Mouse (Mus musculus) brain, embryonic 14.5 days (tissue): ENCODE results near the gene Fdx1. TPM values are rescaled to one million over a fixed set of nuclear protein-coding genes. Genes with fewer than 3 reads are reported as not detected.

ENCODE experiments used
- DNase-seq: peaks from one replicate; pipeline ENCODE4 v3.0.0-alpha.2; 2011; ENCODE audit warnings: low read depth
- CTCF ChIP-seq: fragments of 200-500 bp; IDR thresholded peaks from 2 replicates; pipeline ENCODE4 v1.5.1; 2012; ENCODE audit warnings: inconsistent platforms, mild to moderate bottlenecking, moderate library complexity, borderline replicate concordance; ENCODE audit not compliant: insufficient read depth, insufficient read length; ENCODE audit errors: extremely low read depth
- POLR2A ChIP-seq: fragments of 200-500 bp; IDR thresholded peaks from 2 replicates; pipeline ENCODE4 v1.6.1; 2012; ENCODE audit warnings: mild to moderate bottlenecking, inconsistent platforms, borderline replicate concordance; ENCODE audit not compliant: poor library complexity, insufficient read depth, insufficient read length, severe bottlenecking; ENCODE audit errors: extremely low read depth
- polyA plus RNA-seq: library from polyadenylated mRNA; depleted of rRNA; stranded (reverse); fragments of >200 nt; gene quantifications from 2 replicates; pipeline ENCODE4 v1.2.3, GENCODE M21; 2012; rRNA removed

Gene Fdx1
- 22.4 and 29.1 TPM in 2 replicates for polyA plus RNA-seq

- peak; percentile 73 for DNase-seq
- TF ChIP-seq POLR2A (peak; percentile 27; the same call in 1 of the 2 replicates), CTCF (no peak)
These were observed at the start of gene Fdx1 for GRCm38 (mm10) chr9:51962975-51963701. TSS of gene Fdx1 (minus strand) at chr9:51963556.

GRCm38 (mm10) chr9:52012781-52013436, 49.6 kb upstream of the Fdx1 start:
- no peak for DNase-seq
- TF ChIP-seq CTCF (no peak), POLR2A (no peak)

DNA sequence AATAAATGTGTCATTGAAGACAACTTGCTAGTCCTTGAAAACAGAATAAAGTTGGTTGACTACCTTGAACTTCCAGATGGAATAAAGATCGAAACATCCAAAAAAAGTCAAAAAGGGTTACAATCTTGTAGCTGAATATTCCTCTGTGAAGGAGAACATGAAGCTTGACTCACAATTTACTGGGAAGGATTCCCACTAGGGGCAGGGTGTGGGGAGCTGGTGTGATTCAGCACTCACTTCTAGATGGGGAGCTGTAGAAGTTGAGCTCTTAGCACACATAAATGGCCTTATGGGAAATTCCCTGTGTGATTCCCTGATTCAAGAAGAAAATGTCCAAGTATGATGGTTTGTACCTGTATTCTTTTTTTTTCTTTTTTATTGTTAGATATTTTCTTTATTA, 49.0 kb upstream of the Fdx1 start:
- no peak for TF ChIP-seq POLR2A
- TF ChIP-seq CTCF: no peak
- no peak for DNase-seq

- TF ChIP-seq CTCF: no peak
- TF ChIP-seq POLR2A: no peak
- DNase-seq: no peak
These were observed 45.2 kb upstream of the Fdx1 start for GRCm38 (mm10) chr9:52008511-52008910.

DNA sequence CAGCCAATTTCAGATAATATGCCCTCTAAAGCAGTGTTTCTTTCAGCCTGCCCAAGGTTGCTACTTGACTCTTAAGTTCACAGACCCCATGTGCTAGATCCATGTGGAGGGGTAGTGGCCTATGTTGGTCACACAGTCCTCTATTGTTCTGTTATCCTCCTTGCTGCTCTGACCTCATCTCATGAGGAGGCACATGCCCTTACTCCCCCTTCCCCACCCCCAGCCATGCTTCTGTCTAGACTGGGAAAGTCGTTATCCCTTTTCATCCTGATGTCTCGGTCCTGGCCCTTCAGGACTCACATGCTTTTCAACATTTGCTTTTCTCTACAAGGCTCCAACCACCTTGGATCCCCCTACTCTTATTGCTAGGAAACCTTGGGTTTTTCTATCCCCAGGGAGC, 44.0 kb upstream of the Fdx1 start:
- DNase-seq: no peak
- TF ChIP-seq CTCF: no peak
- no peak for TF ChIP-seq POLR2A

DNA sequence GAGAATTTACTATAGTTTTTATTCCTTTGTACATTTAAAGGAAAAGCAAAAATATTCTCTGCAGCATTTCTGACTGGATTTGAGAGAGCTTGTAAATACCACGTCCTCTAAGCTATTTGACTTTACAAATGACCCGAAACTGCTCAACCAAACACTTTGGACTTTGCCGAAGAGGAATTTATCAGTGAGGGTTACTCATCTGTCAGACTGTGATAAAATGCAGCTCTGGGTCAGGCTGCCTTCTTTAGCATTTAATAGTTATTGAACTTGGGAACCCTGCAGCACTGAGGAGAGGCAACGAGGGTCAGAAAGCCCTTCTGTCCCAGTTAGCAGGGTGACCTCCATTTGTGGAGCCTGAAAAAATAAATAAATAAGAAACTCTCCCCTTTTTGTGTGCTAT, 40.1 kb upstream of the Fdx1 start:
- TF ChIP-seq CTCF (no peak), POLR2A (no peak)
- no peak for DNase-seq

GRCm38 (mm10) chr9:51995331-51996099, 32.2 kb upstream of the Fdx1 start:
- DNase-seq: peak; percentile 24
- TF ChIP-seq POLR2A (no peak), CTCF (no peak)

DNA sequence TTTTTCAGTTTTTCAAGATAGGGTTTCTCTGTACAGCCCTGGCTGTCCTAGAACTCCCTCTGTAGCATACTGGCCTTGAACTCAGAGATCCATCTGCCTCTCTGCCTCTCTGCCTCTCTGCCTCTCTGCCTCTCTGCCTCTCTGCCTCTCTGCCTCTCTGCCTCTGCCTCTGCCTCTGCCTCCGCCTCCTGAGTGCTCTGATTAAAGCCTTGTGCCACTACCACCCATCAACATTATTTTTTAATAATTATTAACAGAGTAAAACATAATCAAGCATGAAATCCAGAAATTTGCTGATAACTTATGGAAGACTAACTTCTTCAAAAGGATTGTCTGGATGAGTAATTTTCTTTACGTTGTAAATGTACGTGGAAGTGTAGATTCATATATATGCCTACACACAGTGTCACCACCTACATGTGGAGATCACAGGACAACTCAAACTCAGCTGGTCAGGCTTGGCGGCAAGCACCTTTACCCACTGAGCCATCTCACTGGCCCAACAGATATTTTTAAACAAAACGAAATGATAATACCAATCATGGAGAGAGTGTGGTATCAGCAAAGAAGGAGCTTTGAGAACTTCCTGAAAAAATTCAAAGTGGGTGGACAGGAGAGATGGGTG, 31.4 kb upstream of the Fdx1 start:
- no peak for TF ChIP-seq POLR2A
- no peak for TF ChIP-seq CTCF

GRCm38 (mm10) chr9:51993486-51994275, 30.3 kb upstream of the Fdx1 start:
- DNase-seq: no peak
- TF ChIP-seq CTCF: peak; percentile 24; the same call in 1 of the 2 replicates
- TF ChIP-seq POLR2A: no peak

More for the DNA sequence above, 31.4 kb upstream of the Fdx1 start:
- DNase-seq: no peak

DNA sequence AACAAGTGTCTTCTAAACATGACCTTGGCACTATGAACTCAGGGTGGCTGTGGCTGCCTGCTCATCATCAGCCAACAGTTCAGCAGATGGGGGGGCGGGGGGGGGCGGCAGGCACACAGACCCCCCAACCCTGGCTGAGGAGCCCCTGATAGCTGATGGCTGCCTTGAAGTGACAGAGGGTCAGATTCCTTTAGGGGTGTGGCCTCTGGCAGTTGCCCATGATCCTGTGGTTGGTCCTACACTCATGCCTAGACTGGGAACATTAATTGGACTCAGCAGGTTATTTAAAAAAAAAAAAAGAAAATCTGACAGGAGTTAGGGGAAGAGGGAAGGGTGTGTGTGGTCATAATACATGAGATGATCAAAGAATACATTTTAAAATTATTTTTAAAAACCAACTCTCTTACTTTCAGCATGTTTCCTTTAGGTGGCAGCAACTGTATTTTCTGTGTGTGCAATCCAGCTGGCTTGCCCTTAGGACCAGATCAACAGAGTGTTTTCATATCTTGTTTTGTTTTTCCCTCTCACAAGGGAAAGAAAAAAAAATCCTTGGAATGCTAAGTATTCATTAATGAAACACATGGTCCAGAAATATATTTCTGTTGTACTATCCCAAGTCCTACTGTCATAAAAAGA, 28.0 kb upstream of the Fdx1 start:
- TF ChIP-seq CTCF (no peak), POLR2A (no peak)
- no peak for DNase-seq
